Mouse (Mus musculus): ENCODE data around the gene Syce1l. TPM values are rescaled to one million over a fixed set of nuclear protein-coding genes. Genes with fewer than 3 reads are reported as not detected.

Gene Syce1l
- not detected in 2 replicates for polyA plus RNA-seq (2014; fragmentation: Nextera tagmentation; extraction: Ambion mirVana)

DNA sequence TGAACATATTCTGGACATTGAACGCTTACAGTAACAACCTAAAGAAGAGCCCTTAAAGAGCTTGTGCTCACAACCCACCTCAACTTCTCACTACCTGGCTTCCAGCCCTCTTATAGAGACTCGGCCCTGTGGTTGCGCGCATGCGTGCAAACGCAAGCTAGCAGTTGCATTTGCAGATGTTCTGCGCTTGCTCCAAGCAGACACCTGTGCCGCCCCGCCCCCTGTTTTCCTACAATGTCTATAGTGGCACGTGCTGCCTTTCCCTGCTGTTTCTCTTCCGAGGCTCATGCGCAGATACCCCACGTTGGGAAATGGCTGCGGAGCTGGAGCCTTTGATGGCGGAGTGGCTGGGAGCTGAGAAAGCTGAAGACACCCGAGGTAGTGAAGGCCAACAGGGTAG, at the start of gene Syce1l:
TSS of gene Syce1l (plus strand) at position 288 of the 400 bp plus-strand sequence.
- H3K36me3 ChIP-seq (ENCODE audit: control insufficient read depth, insufficient read depth, low read length) = peaks cover 8% of the 10 kb centered on the region
- H3K4me2 ChIP-seq = no peak within 1 kb of the TSS
- no peaks in the 10 kb centered on the region for H3K4me1 ChIP-seq (ENCODE audit: control insufficient read depth, insufficient read depth, low read length)
- no peaks in the 10 kb centered on the region for H3K27me3 ChIP-seq (ENCODE audit: control insufficient read depth, insufficient read depth, low read length)
- no peak within 1 kb of the TSS for H3K9ac ChIP-seq (ENCODE audit: low read depth, low read length)
- H3K27ac ChIP-seq (ENCODE audit: low read depth, low read length) = no peak within 1 kb of the TSS
- no peak within 1 kb of the TSS for H3K4me3 ChIP-seq (ENCODE audit: low read depth, low read length)
- ATAC-seq (replicated peaks; ENCODE audit: insufficient number of reproducible peaks, low FRiP score, low TSS enrichment) = no peak
- H3K9me3 ChIP-seq (replicated peaks; ENCODE audit: control insufficient read depth, low read length) = no peaks in the 10 kb centered on the region
- WGBS (ENCODE audit: insufficient replicate concordance) = 89% methylated on average over 16 of the region's 16 CpGs

DNA sequence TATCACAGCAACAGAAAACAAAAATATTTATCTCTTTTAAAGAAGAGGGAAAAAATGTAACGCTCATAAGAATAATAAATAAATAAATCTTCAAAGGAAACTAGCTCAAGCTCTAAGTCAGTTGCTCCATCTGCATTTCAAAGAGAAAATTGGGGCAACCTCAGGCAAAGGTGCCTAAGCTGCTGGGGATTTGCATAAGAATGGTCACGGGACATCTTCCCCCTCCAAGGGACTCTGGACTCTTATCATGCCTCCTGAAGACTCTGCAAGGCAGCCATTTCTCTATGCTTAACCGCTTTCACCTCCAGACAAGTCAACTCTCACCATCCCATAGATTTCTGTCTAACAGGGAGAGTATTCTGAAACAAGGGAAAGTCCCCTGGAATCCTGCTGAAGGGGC, 44.6 kb upstream of the Syce1l start:
- 49% methylated on average over 3 of the region's 3 CpGs for WGBS (ENCODE audit: insufficient replicate concordance)
- no peak for ATAC-seq (replicated peaks; ENCODE audit: insufficient number of reproducible peaks, low FRiP score, low TSS enrichment)
- Histone ChIP-seq H3K4me1 (ENCODE audit: control insufficient read depth, insufficient read depth, low read length) (no peaks in the 10 kb centered on the region), H3K27ac (ENCODE audit: low read depth, low read length) (no peak overlapping the region), H3K4me3 (ENCODE audit: low read depth, low read length) (no peak overlapping the region), H3K27me3 (ENCODE audit: control insufficient read depth, insufficient read depth, low read length) (no peaks in the 10 kb centered on the region), H3K36me3 (ENCODE audit: control insufficient read depth, insufficient read depth, low read length) (no peaks in the 10 kb centered on the region), H3K9me3 (replicated peaks; ENCODE audit: control insufficient read depth, low read length) (no peaks in the 10 kb centered on the region), H3K9ac (ENCODE audit: low read depth, low read length) (no peak overlapping the region), H3K4me2 (no peak overlapping the region)

DNA sequence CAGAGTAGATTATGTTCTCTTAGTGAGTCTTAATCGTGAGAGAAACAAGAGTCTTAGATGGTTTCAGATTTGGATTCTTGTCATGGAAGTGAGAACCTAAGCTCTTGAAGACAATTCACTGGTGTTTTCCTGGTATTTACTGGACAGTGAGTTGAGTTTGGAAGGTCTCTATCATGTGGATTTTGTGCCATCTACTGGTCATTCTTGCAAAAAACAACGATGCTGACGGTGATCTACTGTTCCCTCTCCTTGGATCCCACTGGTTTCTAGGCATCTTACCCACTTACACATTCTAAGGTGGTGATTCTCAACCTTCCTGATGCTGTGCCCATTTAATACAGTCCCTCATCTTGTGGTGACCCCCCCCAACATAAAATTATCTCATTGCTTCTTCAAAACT, 10.4 kb upstream of the Syce1l start:
- Histone ChIP-seq H3K9ac (ENCODE audit: low read depth, low read length) (no peak overlapping the region), H3K9me3 (replicated peaks; ENCODE audit: control insufficient read depth, low read length) (no peaks in the 10 kb centered on the region), H3K27ac (ENCODE audit: low read depth, low read length) (no peak overlapping the region), H3K27me3 (ENCODE audit: control insufficient read depth, insufficient read depth, low read length) (no peaks in the 10 kb centered on the region), H3K4me3 (ENCODE audit: low read depth, low read length) (no peak overlapping the region), H3K4me1 (ENCODE audit: control insufficient read depth, insufficient read depth, low read length) (peaks cover 4% of the 10 kb centered on the region; the same call in 1 of the 2 replicates), H3K36me3 (ENCODE audit: control insufficient read depth, insufficient read depth, low read length) (no peaks in the 10 kb centered on the region), H3K4me2 (no peak overlapping the region)
- WGBS (ENCODE audit: insufficient replicate concordance) = 6% methylated on average over 3 of the region's 3 CpGs
- ATAC-seq (replicated peaks; ENCODE audit: insufficient number of reproducible peaks, low FRiP score, low TSS enrichment) = no peak

DNA sequence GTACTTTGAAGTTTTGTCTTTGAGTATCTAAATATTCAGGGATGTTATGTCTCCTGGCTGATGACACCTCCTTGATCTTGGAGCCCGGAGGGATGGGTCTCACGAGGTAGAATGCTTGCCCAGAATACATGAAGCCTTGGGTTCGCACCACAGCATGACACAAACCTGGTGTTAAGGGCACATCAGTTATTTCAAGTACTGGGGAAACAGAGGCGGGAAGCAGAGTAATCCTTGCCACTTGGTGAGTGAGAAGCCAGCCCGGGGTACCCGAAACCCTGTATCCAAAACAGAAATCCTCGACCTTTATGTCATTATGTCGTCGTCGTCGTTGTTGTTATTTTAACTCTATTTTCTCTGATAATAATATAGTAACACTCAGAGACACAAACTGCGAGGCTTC, 8.9 kb upstream of the Syce1l start:
- WGBS (ENCODE audit: insufficient replicate concordance) = 28% methylated on average over 12 of the region's 12 CpGs

DNA sequence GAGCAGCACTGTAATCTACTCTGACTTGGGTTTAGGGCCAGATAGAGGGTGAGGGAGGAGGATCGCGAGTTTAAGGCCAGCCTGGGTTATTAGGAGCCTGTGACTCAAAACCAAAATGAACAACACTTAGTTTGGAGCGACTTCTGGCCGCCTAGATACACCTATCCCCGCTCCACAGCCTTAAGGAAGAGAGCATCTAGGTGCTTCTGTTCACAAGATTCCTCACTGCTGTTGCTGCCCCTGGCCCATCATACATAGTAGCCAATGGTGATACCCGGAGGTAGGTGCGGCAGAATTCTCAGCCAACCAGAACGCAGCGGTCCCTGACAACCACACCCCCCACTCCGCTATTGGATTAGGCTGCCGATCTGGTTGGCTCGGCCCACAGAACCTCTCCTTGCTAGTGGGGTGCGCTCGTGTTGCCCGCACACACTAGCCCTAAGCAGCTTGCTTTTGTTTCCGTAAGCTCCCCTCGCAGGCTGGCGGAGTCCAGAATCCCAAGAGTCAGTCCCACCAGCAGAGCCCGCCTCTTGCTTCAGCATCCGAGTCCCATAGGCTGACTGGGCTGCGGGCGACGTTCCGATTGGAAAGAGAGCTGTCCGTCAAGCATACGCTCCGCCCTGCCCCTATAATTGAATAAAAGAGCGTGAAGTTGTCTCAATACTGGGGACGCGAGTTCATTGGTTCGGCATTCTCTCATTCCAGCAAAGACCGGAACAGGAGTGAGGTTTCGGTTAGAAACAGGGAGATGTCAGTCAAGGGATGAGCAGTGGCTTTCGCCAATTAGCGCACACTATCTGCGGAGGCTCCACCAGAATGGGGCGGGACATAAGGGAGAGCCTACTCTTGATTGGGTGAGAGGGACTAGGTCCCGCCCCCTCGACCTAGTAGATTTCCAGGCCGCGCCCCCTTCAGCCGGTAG, 8.1 kb upstream of the Syce1l start, which contains the start of gene Mon1b:
TSS of gene Mon1b (plus strand) at position 918 of the 922 bp plus-strand sequence.
- Histone ChIP-seq H3K36me3 (ENCODE audit: control insufficient read depth, insufficient read depth, low read length) (peaks cover 5% of the 10 kb centered on the region; the same call in 1 of the 2 replicates), H3K4me2 (peak within 1 kb of the TSS; percentile 96), H3K4me1 (ENCODE audit: control insufficient read depth, insufficient read depth, low read length) (peaks cover 4% of the 10 kb centered on the region; the same call in 1 of the 2 replicates), H3K4me3 (ENCODE audit: low read depth, low read length) (peak within 1 kb of the TSS; percentile 65), H3K27me3 (ENCODE audit: control insufficient read depth, insufficient read depth, low read length) (no peaks in the 10 kb centered on the region), H3K27ac (ENCODE audit: low read depth, low read length) (peak within 1 kb of the TSS; percentile 90), H3K9me3 (replicated peaks; ENCODE audit: control insufficient read depth, low read length) (no peaks in the 10 kb centered on the region), H3K9ac (ENCODE audit: low read depth, low read length) (peak within 1 kb of the TSS; percentile 80)
- under 1% methylated on average over 42 of the region's 42 CpGs for WGBS (ENCODE audit: insufficient replicate concordance)
- ATAC-seq (replicated peaks; ENCODE audit: insufficient number of reproducible peaks, low FRiP score, low TSS enrichment) = peak; percentile 99

More for the DNA sequence above, 8.9 kb upstream of the Syce1l start:
- Histone ChIP-seq H3K4me1 (ENCODE audit: control insufficient read depth, insufficient read depth, low read length) (peaks cover 4% of the 10 kb centered on the region; the same call in 1 of the 2 replicates), H3K4me2 (peak overlapping the region; percentile 57), H3K4me3 (ENCODE audit: low read depth, low read length) (peak overlapping the region; percentile 65; the same call in 1 of the 2 replicates), H3K27ac (ENCODE audit: low read depth, low read length) (no peak overlapping the region), H3K36me3 (ENCODE audit: control insufficient read depth, insufficient read depth, low read length) (0 out of 2 replicates have a peak, but pooled peaks cover under 1% of the 10 kb centered on the region), H3K9me3 (replicated peaks; ENCODE audit: control insufficient read depth, low read length) (no peaks in the 10 kb centered on the region), H3K9ac (ENCODE audit: low read depth, low read length) (no peak overlapping the region), H3K27me3 (ENCODE audit: control insufficient read depth, insufficient read depth, low read length) (no peaks in the 10 kb centered on the region)
- ATAC-seq (replicated peaks; ENCODE audit: insufficient number of reproducible peaks, low FRiP score, low TSS enrichment) = no peak

DNA sequence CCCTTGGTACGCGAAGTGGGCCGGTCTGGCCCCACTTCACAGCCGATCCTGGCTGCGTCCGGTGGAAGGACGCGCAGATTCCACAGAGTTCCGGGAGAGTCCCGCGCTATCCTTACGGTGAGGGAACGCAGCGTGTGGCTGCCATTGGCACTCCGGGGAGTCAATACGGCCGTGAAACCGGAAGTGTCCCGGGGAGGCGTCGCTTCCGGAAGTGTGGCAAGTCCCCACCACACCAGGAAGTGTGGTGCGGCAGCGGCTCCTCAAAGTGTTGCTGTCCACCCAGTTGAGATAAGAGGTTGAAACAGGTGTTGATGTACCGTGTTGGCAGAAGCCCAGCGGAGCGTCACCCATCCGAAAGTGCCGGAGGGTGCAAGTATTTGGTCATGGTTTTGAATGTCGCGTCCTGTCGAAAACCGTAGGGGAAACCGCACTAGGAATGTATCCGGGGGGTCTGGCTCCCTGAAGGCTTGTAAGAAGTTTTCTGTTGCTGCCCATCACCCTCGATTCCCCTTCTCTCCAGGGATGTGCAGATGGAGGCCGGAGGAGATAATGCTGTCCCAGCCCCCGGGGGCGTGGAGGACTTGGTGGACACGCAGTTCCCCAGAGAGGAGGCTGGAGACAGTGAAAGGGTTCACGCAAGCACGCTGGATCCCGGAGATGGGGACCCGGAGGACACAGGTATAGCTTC, 7.3 kb upstream of the Syce1l start:
- Histone ChIP-seq H3K27ac (ENCODE audit: low read depth, low read length) (peak overlapping the region; percentile 90), H3K9ac (ENCODE audit: low read depth, low read length) (peak overlapping the region; percentile 80), H3K36me3 (ENCODE audit: control insufficient read depth, insufficient read depth, low read length) (peaks cover 5% of the 10 kb centered on the region; the same call in 1 of the 2 replicates), H3K27me3 (ENCODE audit: control insufficient read depth, insufficient read depth, low read length) (no peaks in the 10 kb centered on the region), H3K4me3 (ENCODE audit: low read depth, low read length) (peak overlapping the region; percentile 65), H3K9me3 (replicated peaks; ENCODE audit: control insufficient read depth, low read length) (no peaks in the 10 kb centered on the region), H3K4me1 (ENCODE audit: control insufficient read depth, insufficient read depth, low read length) (peaks cover 4% of the 10 kb centered on the region; the same call in 1 of the 2 replicates), H3K4me2 (peak overlapping the region; percentile 96)
- 1% methylated on average over 44 of the region's 44 CpGs for WGBS (ENCODE audit: insufficient replicate concordance)
- peak; percentile 77 for ATAC-seq (replicated peaks; ENCODE audit: insufficient number of reproducible peaks, low FRiP score, low TSS enrichment)

DNA sequence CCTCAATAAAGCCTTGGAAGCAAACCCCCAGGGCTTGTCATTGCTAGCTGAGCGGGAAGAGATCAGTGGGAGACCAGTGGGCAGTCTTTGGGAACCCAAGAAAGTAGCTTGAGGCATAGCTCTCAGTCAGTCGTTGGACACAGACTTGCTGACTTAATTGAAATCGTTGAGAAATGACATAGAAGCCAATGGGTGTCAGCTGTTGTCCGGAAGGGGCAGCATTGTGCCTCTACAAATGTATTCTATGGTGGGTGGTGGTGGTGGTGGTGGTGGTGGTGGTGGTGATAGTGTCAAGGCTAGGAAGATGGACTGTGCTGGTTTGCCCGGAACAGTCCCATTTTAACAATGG, 6.8 kb upstream of the Syce1l start:
- Histone ChIP-seq H3K9me3 (replicated peaks; ENCODE audit: control insufficient read depth, low read length) (no peaks in the 10 kb centered on the region), H3K4me3 (ENCODE audit: low read depth, low read length) (peak overlapping the region; percentile 65), H3K36me3 (ENCODE audit: control insufficient read depth, insufficient read depth, low read length) (peaks cover 5% of the 10 kb centered on the region; the same call in 1 of the 2 replicates), H3K9ac (ENCODE audit: low read depth, low read length) (peak overlapping the region; percentile 80), H3K4me2 (peak overlapping the region; percentile 96), H3K27ac (ENCODE audit: low read depth, low read length) (no peak overlapping the region), H3K4me1 (ENCODE audit: control insufficient read depth, insufficient read depth, low read length) (peaks cover 4% of the 10 kb centered on the region; the same call in 1 of the 2 replicates), H3K27me3 (ENCODE audit: control insufficient read depth, insufficient read depth, low read length) (no peaks in the 10 kb centered on the region)
- no peak for ATAC-seq (replicated peaks; ENCODE audit: insufficient number of reproducible peaks, low FRiP score, low TSS enrichment)
- 31% methylated on average over 5 of the region's 5 CpGs for WGBS (ENCODE audit: insufficient replicate concordance)

DNA sequence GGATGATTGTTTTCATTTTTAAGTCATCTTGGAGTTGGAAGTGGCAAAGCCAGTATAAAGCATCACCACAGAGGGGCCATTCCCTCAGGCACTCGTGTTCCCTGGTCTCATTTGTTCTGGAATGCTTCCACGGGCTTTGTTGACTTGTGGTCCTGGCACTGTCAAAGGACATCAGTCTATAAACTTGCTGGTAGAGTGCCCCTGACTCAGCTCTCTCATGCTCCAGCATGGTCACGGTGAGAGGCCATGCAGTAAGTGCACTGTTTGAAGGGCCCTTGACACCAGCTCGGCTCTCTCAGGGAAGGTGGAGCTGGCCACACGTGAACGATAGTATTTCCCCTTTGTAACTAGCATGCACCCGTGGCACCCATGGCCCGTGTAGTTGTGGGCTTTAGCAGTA, 2.7 kb upstream of the Syce1l start:
- Histone ChIP-seq H3K4me2 (no peak overlapping the region), H3K9ac (ENCODE audit: low read depth, low read length) (no peak overlapping the region), H3K4me1 (ENCODE audit: control insufficient read depth, insufficient read depth, low read length) (peaks cover 2% of the 10 kb centered on the region; the same call in 1 of the 2 replicates), H3K36me3 (ENCODE audit: control insufficient read depth, insufficient read depth, low read length) (peaks cover 8% of the 10 kb centered on the region), H3K27ac (ENCODE audit: low read depth, low read length) (no peak overlapping the region), H3K27me3 (ENCODE audit: control insufficient read depth, insufficient read depth, low read length) (no peaks in the 10 kb centered on the region), H3K9me3 (replicated peaks; ENCODE audit: control insufficient read depth, low read length) (no peaks in the 10 kb centered on the region), H3K4me3 (ENCODE audit: low read depth, low read length) (no peak overlapping the region)
- 88% methylated on average over 8 of the region's 8 CpGs for WGBS (ENCODE audit: insufficient replicate concordance)
- no peak for ATAC-seq (replicated peaks; ENCODE audit: insufficient number of reproducible peaks, low FRiP score, low TSS enrichment)
